Mouse (Mus musculus) olfactory bulb, adult 2 months (tissue): ENCODE measurements at regions not wholly inside any gene's neighbourhood (a gene's known extent, or its start where the extent isn't known, plus 50 kb on each side); places are given as distances from the start of the nearest gene placed in this dataset.

Experiments used
- H3K27ac ChIP-seq: fragments of 200-500 bp; 2 replicates; pipeline ENCODE4 v1.5.1; 2012; ENCODE audit warnings: low read depth, low read length; ENCODE audit not compliant: insufficient read depth
- H3K4me1 ChIP-seq: fragments of 200-500 bp; 2 replicates; pipeline ENCODE4 v1.6.1; 2012; ENCODE audit warnings: low read length; ENCODE audit not compliant: control insufficient read depth, insufficient read depth
- H3K4me3 ChIP-seq: fragments of 200-500 bp; 2 replicates; pipeline ENCODE4 v1.5.1; 2012; ENCODE audit warnings: mild to moderate bottlenecking, low read depth, low read length, moderate library complexity; ENCODE audit not compliant: insufficient read depth
- CTCF ChIP-seq: fragments of 200-500 bp; IDR thresholded peaks from 2 replicates; pipeline ENCODE4 v1.5.1; 2012; ENCODE audit warnings: low read depth, mild to moderate bottlenecking, low read length, moderate library complexity; ENCODE audit not compliant: insufficient read depth
- POLR2A ChIP-seq: fragments of 200-500 bp; IDR thresholded peaks from 2 replicates; pipeline ENCODE4 v1.6.1; 2012; ENCODE audit warnings: mild to moderate bottlenecking, low read depth, low read length, moderate library complexity; ENCODE audit not compliant: insufficient read depth
- WGBS: fragments of 180-500 bp; shearing (Covaris S2); methylation state at CpG from one replicate; pipeline ENCODE4 v1.1.7; 2018; 5-methylcytosine and 5-hydroxymethylcytosine counted together

GRCm38 (mm10) chr10:111778111-111778510 is 194.4 kb upstream of the Krr1 start:
- TF ChIP-seq POLR2A (no peak), CTCF (no peak)
- Histone ChIP-seq H3K4me3 (no peak overlapping the region), H3K4me1 (no peaks in the 10 kb centered on the region), H3K27ac (no peak overlapping the region)
- 86% methylated on average over 5 of the region's 5 CpGs for WGBS

- WGBS: 95% methylated on average over 7 of the region's 7 CpGs
These were observed 192.5 kb upstream of the Krr1 start for GRCm38 (mm10) chr10:111779956-111780355.

GRCm38 (mm10) chr10:111782195-111782810 is 190.2 kb upstream of the Krr1 start:
- no peak for TF ChIP-seq POLR2A
- TF ChIP-seq CTCF: no peak

More at GRCm38 (mm10) chr10:111779956-111780355, 192.5 kb upstream of the Krr1 start:
- Histone ChIP-seq H3K4me1 (0 out of 2 replicates have a peak, but pooled peaks cover 2% of the 10 kb centered on the region), H3K27ac (no peak overlapping the region), H3K4me3 (no peak overlapping the region)
- TF ChIP-seq CTCF (no peak), POLR2A (no peak)

GRCm38 (mm10) chr10:111783496-111783895 is 189.0 kb upstream of the Krr1 start:
- no peak overlapping the region for H3K4me3 ChIP-seq
- no peak overlapping the region for H3K27ac ChIP-seq
- no peak for TF ChIP-seq POLR2A
- TF ChIP-seq CTCF: no peak
- WGBS: 72% methylated on average over 3 of the region's 3 CpGs
- 0 out of 2 replicates have a peak, but pooled peaks cover 4% of the 10 kb centered on the region for H3K4me1 ChIP-seq

More at GRCm38 (mm10) chr10:111782195-111782810, 190.2 kb upstream of the Krr1 start:
- WGBS: 90% methylated on average over 22 of the region's 22 CpGs
- Histone ChIP-seq H3K27ac (no peak overlapping the region), H3K4me3 (no peak overlapping the region), H3K4me1 (0 out of 2 replicates have a peak, but pooled peaks cover 2% of the 10 kb centered on the region)

DNA sequence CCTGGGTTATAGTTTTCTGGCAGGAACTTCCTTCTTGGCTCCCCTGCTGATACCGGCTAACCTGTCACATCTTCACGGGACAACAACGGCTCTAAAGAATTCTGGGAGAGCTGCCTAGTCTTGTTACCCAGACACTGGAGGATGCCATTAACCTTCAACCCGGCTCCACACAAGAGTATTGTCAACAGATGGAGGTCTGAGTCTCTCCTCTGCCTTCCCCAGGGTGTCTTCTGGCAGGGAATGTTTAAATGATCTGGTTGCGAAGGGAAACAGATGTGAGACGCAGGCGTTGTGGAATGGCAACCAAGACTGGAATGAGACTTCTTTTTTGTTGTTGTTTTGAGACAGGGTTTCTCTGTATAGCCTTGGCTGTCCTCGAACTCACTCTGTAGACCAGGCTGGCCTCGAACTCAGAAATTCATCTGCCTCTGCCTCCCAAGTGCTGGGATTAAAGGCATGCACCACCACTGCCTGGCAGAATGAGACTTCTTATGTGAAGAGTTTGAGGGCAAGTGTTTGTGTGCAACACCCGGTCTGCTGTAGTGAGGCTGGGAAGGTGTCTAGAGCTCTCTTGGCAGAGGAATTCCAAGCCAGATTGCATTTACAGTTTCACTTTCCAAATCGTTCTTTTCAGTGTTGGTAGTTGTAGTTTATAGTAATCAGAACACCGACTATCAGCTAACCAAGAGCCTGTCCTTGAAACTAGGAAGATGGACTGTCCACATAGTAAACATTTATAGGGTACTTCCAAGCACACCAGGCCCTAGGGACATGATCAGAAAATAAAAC is 188.2 kb upstream of the Krr1 start:
- Histone ChIP-seq H3K4me3 (no peak overlapping the region), H3K4me1 (0 out of 2 replicates have a peak, but pooled peaks cover 4% of the 10 kb centered on the region), H3K27ac (no peak overlapping the region)
- TF ChIP-seq CTCF (no peak), POLR2A (no peak)
- 69% methylated on average over 12 of the region's 12 CpGs for WGBS

DNA sequence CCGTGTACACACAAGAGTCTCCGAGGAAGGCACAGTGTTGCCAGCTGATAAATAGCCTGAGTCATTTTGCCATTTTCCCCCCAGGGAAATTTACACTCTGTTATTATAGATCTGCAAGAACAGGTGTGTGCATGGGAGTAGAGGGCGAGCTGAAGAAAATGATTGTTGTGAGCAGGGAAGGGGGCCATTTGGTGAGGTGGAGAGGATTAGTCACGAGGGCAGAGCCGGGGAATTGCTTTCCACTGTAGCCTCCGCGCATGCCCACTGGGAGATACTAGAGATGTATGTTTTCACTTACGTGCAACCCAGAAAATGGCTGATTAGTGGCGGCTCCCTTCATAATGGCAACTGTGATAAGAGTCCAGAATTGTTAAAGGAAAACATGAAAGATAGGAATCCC is 185.3 kb upstream of the Krr1 start:
- peak overlapping the region; percentile 38; the same call in 1 of the 2 replicates for H3K27ac ChIP-seq
- TF ChIP-seq CTCF: no peak
- no peak for TF ChIP-seq POLR2A
- H3K4me3 ChIP-seq: no peak overlapping the region
- H3K4me1 ChIP-seq: 0 out of 2 replicates have a peak, but pooled peaks cover 4% of the 10 kb centered on the region
- whole genome bisulfite sequencing: 49% methylated on average over 9 of the region's 9 CpGs

DNA sequence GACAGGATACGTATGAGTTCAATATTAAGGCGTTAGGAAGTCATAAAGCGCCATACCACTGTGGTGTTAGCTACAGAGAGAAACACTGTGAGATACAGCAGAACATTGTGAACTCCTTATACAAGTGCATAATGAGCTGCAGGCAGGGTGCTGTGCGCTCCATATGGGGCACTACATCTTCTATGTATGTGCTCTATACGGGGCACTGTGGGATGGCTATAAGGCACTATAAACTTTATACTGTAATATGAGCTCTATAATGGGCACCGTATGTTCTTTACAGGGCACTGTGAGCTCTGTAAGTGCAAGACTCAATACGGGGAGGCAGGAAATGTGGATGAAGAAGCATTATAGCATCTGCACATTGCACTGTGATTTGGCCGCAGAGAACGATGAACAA is 183.2 kb upstream of the Krr1 start:
- H3K4me3 ChIP-seq: no peak overlapping the region
- WGBS: 97% methylated on average over 9 of the region's 9 CpGs
- no peak overlapping the region for H3K27ac ChIP-seq
- 0 out of 2 replicates have a peak, but pooled peaks cover 2% of the 10 kb centered on the region for H3K4me1 ChIP-seq
- no peak for TF ChIP-seq POLR2A
- TF ChIP-seq CTCF: no peak

- TF ChIP-seq CTCF: no peak
- no peak for TF ChIP-seq POLR2A
- WGBS: 96% methylated on average over 2 of the region's 2 CpGs
- Histone ChIP-seq H3K4me1 (0 out of 2 replicates have a peak, but pooled peaks cover 4% of the 10 kb centered on the region), H3K4me3 (no peak overlapping the region), H3K27ac (no peak overlapping the region)
These were observed 181.6 kb upstream of the Krr1 start for GRCm38 (mm10) chr10:111790911-111791310.

DNA sequence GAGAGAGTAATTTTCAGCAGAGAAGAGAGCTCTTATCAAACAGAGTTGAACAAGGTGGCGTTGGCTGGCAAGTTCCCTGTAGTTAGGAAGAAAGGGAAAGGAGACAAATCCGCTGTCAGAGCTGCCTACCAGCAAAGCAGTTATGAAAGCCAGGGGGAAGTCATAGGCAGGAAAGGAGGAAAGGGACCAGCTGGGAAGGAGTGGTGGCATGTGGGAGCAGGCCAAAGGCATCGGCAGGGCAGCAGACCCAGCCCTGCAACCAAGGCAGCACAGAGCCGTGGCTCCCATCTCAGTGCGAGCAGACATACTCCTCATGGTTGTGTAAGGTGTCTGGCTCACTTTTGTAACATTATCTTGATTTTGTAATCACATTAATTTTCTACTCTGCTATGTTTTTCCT is 177.4 kb upstream of the Krr1 start:
- H3K27ac ChIP-seq: no peak overlapping the region
- TF ChIP-seq CTCF: no peak
- no peak for TF ChIP-seq POLR2A
- H3K4me3 ChIP-seq: no peak overlapping the region
- peaks cover 6% of the 10 kb centered on the region; the same call in 1 of the 2 replicates for H3K4me1 ChIP-seq
- 82% methylated on average over 5 of the region's 5 CpGs for WGBS
